Mouse (Mus musculus) hindbrain, postnatal 0 days (tissue): ENCODE results near the gene Dnase1. TPM values are rescaled to one million over a fixed set of nuclear protein-coding genes. Genes with fewer than 3 reads are reported as not detected.

Source experiments
- ATAC-seq: fragments of 200-750 bp; cut with Nextera tagmentation; 2 replicates; pipeline ENCODE4 v1.8.0; 2017; ENCODE audit warnings: mild to moderate bottlenecking, moderate TSS enrichment, moderate library complexity
- DNase-seq: peaks from one replicate; pipeline ENCODE4 v3.0.0-alpha.2; 2015; ENCODE audit warnings: low spot score
- H3K27ac ChIP-seq: fragments of 300-500 bp; sonication (generic); 2 replicates; pipeline ENCODE4 v1.5.1; 2014; ENCODE audit warnings: mild to moderate bottlenecking
- H3K27me3 ChIP-seq: fragments of 300-500 bp; sonication (generic); 2 replicates; pipeline ENCODE4 v1.6.1; 2014; ENCODE audit warnings: low read length, mixed read lengths; ENCODE audit not compliant: insufficient read depth
- H3K36me3 ChIP-seq: fragments of 300-500 bp; sonication (generic); 2 replicates; pipeline ENCODE4 v1.6.1; 2014; ENCODE audit warnings: low read length, mixed read lengths; ENCODE audit not compliant: insufficient read depth
- H3K4me1 ChIP-seq: fragments of 300-500 bp; sonication (generic); 2 replicates; pipeline ENCODE4 v1.6.1; 2014; ENCODE audit warnings: antibody characterized with exemption, low read length, mixed read lengths; ENCODE audit not compliant: insufficient read depth
- H3K4me2 ChIP-seq: fragments of 300-500 bp; sonication (generic); 2 replicates; pipeline ENCODE4 v1.6.1; 2014; ENCODE audit warnings: low read depth, mild to moderate bottlenecking, low read length, moderate library complexity, mixed read lengths
- H3K4me3 ChIP-seq: fragments of 300-500 bp; sonication (generic); 2 replicates; pipeline ENCODE4 v1.5.1; 2014; ENCODE audit warnings: low read length
- H3K9ac ChIP-seq: fragments of 300-500 bp; sonication (generic); replicated peaks from 2 replicates; pipeline ENCODE4 v1.6.1; 2014; ENCODE audit warnings: mild to moderate bottlenecking, low read length, moderate library complexity, mixed read lengths
- H3K9me3 ChIP-seq: fragments of 300-500 bp; sonication (generic); 2 replicates; pipeline ENCODE4 v1.6.1; 2016; ENCODE audit warnings: low read length, mixed read lengths
- CTCF ChIP-seq: IDR thresholded peaks from 2 replicates; pipeline ENCODE4 v1.5.1; 2016; ENCODE audit warnings: antibody characterized with exemption, control low read depth, low read depth
- WGBS: fragments of 180-500 bp; shearing (Covaris S2); extraction: QIAGEN DNeasy Blood & Tissue Kit; methylation state at CpG from one replicate; pipeline ENCODE4 v1.1.7; 2014; 5-methylcytosine and 5-hydroxymethylcytosine counted together
- microRNA-seq, 2 experiments: library from miRNA; unstranded; fragments of <30 nt; microRNA quantifications; one replicate each; pipeline ENCODE4; 2016
- polyA plus RNA-seq: library from polyadenylated mRNA; unstranded; fragments of >200 nt; fragmentation: Nextera tagmentation; extraction: Ambion mirVana; gene quantifications from 2 replicates; pipeline ENCODE4 v1.2.1, GENCODE M21; 2015
- total RNA-seq: library from RNA; depleted of rRNA; stranded (reverse); fragments of >200 nt; gene quantifications from 2 replicates; pipeline ENCODE4 v1.2.3, GENCODE M21; 2014; rRNA removed

Gene Dnase1
- total and polyA plus RNA-seq, 2 experiments from 2014 or later = 0.31 to 2.0 TPM

DNA sequence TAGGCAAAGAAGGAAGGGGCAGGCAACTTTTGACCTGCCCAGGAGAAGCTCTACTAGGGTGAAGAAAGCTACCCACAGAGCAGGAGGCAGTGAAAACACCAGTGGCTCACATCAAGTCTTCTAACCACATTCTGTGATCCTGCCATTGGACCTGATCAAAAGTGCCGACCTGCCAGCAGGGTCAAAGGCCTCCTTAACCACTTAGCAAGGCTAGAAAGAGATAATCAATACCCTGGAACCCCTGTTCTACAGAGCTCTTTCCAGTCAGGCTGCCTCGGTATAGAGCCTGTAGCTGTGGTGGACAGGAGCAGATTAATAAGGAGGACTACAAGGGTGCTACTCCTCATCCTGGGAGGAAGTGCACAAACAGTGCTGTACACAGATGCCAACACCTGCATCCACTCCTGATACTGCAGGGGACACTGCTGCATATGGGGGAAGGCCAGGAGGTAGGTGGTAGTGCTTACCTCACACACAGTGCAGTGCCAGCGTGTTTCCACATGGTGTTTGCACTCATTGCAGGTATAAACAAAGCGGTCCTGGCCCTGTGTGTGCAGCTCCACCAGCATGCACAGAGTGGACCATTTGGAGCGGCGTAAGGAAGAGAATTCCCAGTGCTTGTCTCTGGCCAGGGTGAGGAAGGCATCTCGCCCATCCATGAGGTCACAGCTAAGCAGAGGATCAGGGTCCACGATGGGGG, 50.6 kb downstream of the Dnase1 start:
- TF ChIP-seq CTCF = no peak
- Histone ChIP-seq H3K4me1 (no peaks in the 10 kb centered on the region), H3K9ac (no peak overlapping the region), H3K4me2 (no peak overlapping the region), H3K36me3 (peaks cover 78% of the 10 kb centered on the region), H3K9me3 (no peaks in the 10 kb centered on the region), H3K4me3 (no peak overlapping the region), H3K27ac (no peak overlapping the region), H3K27me3 (no peaks in the 10 kb centered on the region)
- 96% methylated on average over 8 of the region's 8 CpGs for WGBS
- ATAC-seq = no peak
- no peak for DNase-seq

Small RNAs within 50 kb of the gene (microRNA-seq; reads per million reads assigned to microRNA genes)
- gene Gm23413 = 0 reads per million in 2 experiments

Other genes starting within 250 kb of the Dnase1 start
- gene Olfr15, start 206.1 kb upstream of the Dnase1 start, total RNA-seq = not detected in 2 replicates
- not detected in 2 replicates for gene Olfr15, start 206.1 kb upstream of the Dnase1 start, polyA plus RNA-seq
- 3.4 and 3.6 TPM in 2 replicates for gene Zfp174, start 189.7 kb upstream of the Dnase1 start, total RNA-seq
- 1.2 and 1.3 TPM in 2 replicates for gene Zfp174, start 189.7 kb upstream of the Dnase1 start, polyA plus RNA-seq
- gene Naa60, start 164.6 kb upstream of the Dnase1 start, total RNA-seq = 76.7 and 89.6 TPM in 2 replicates
- gene Naa60, start 164.6 kb upstream of the Dnase1 start, polyA plus RNA-seq = 85.7 and 91.6 TPM in 2 replicates
- gene Zfp597, start 152.4 kb upstream of the Dnase1 start, total RNA-seq = 21.4 and 24.4 TPM in 2 replicates
- gene Zfp597, start 152.4 kb upstream of the Dnase1 start, polyA plus RNA-seq = 10.0 and 11.9 TPM in 2 replicates
- 2.9 and 10.9 TPM in 2 replicates for gene Gm20695, start 152.3 kb upstream of the Dnase1 start, total RNA-seq
- gene Gm20695, start 152.3 kb upstream of the Dnase1 start, polyA plus RNA-seq = 1.0 and 3.2 TPM in 2 replicates
- 7.9 and 47.7 TPM in 2 replicates for gene 1700037C18Rik, start 128.3 kb upstream of the Dnase1 start, total RNA-seq
- gene 1700037C18Rik, start 128.3 kb upstream of the Dnase1 start, polyA plus RNA-seq = 12.6 and 12.7 TPM in 2 replicates
- gene Cluap1, start 128.1 kb upstream of the Dnase1 start, total RNA-seq = 11.8 and 14.4 TPM in 2 replicates
- gene Cluap1, start 128.1 kb upstream of the Dnase1 start, polyA plus RNA-seq = 42.3 and 42.6 TPM in 2 replicates
- 0.93 and 1.3 TPM in 2 replicates for gene Nlrc3, start 60.3 kb upstream of the Dnase1 start, total RNA-seq
- 0.61 and 0.63 TPM in 2 replicates for gene Nlrc3, start 60.3 kb upstream of the Dnase1 start, polyA plus RNA-seq
- gene Slx4, start 33.2 kb upstream of the Dnase1 start, total RNA-seq = 28.1 and 35.9 TPM in 2 replicates
- 15.1 and 15.4 TPM in 2 replicates for gene Slx4, start 33.2 kb upstream of the Dnase1 start, polyA plus RNA-seq
- gene Trap1, start 40.9 kb downstream of the Dnase1 start, total RNA-seq = 41.2 and 42.6 TPM in 2 replicates
- 51.2 and 52.1 TPM in 2 replicates for gene Trap1, start 40.9 kb downstream of the Dnase1 start, polyA plus RNA-seq
- 59.4 and 61.6 TPM in 2 replicates for gene Crebbp, start 177.1 kb downstream of the Dnase1 start, total RNA-seq
- gene Crebbp, start 177.1 kb downstream of the Dnase1 start, polyA plus RNA-seq = 28.3 and 29.8 TPM in 2 replicates